Comparison of ENCODE assay signal across 8 mouse cellular contexts in genomic region chr5:137641054-137641453, GRCm38 (mm10). TPM values are rescaled to one million over a fixed set of nuclear protein-coding genes. Genes with fewer than 3 reads are reported as not detected.
A peak's percentile ranks its signal among the peaks of the same experiment; 100 is the strongest.
DNase-seq lines count a peak whose midpoint lies in the region; ATAC-seq lines count a peak whose summit lies in the region.

Gene Sap25, plus strand, starts transcription at chr5:137641334.

- peak; percentile 31; the same call in 1 of the 2 replicates for ATAC-seq in erythroid progenitor cell, adult 5-6 weeks (replicated peaks; ENCODE audit: low FRiP score, poor library complexity, severe bottlenecking)

- peak; percentile 31 for DNase-seq in kidney, adult 18-20 months
- DNase-seq in kidney, postnatal 14 days, result no peak
- DNase-seq in ES-CJ7 (ENCODE audit: low read depth, low spot score) (peak; percentile 93), MN1 (ENCODE audit: low spot score) (no peak)
- peak; percentile 51 to 58 for DNase-seq in lung, postnatal 4 days
- peak; percentile 84 for DNase-seq in thymus, postnatal 4 days
- DNase-seq in left cerebral cortex, postnatal 25 days (ENCODE audit: low spot score in 2 of 2), result no peak

- intact Hi-C loops in left cerebral cortex, postnatal 25 days (cut with DNase I), result no loop called here

RNA-seq across cellular contexts. Expression of gene Sap25, which starts in this region (rescaled TPM):
- total RNA-seq in erythroid progenitor cell, adult 5-6 weeks (2015; ENCODE audit: low replicate concordance), result 62.5 and 94.1 TPM in 2 replicates
- 7.7 and 15.9 TPM in 2 replicates for total RNA-seq in erythroid progenitor cell, adult 5-6 weeks (2017; ENCODE audit: low replicate concordance)
- total RNA-seq in left cerebral cortex, postnatal 25 days (2021), result 1 to 10 TPM; 2.3 to 4.7 TPM

Comparison
In these comparisons a context has a peak if more than half of its experiments do, and no peak if none do; other contexts are left out.
1. DNase-seq: peak in kidney, adult 18-20 months (single experiment), ES-CJ7 (single experiment), lung, postnatal 4 days (2 of 2) and thymus, postnatal 4 days (single experiment); none in kidney, postnatal 14 days (single experiment), left cerebral cortex, postnatal 25 days (0 of 2) and MN1 (single experiment).